In the genomic region with DNA sequence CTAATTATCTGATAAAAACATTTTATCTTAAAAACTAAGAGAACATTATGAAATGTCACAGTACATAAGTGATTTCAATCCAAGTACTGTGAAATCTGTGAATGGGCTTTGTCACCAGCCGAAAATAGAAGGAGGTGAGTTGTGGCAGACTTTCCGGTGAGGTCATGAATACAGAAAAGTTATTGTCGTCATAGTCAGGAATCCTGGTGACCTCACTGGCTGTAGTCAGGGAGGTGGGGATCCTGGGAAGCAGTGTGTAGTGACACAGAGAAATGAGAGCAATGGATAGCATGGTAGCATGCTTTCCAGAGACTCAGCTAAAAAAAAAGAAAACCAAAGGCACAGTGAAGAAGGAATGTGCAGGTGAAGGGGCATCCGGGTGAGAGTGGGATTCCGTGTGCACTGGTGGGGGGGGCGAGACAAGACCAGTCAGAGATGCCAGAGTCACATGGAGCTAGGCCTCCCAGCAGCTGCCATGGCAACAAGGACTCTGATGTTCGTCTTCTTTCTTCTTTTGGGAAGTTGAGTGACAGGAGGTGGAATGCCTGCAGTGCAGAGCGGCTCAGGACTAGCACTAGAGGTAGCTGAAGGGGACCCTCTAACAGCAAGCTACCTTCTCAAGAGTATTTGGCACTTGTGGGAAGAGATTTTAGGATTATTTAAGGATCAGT, we compare ENCODE assay signal across 10 mouse cellular contexts. TPM values are rescaled to one million over a fixed set of nuclear protein-coding genes. Genes with fewer than 3 reads are reported as not detected.
DNase-seq lines count a peak whose midpoint lies in the region; ATAC-seq lines count a peak whose summit lies in the region.
"Had no signal": no experiment of that assay in that cellular context is flagged by ENCODE, and none has a peak within 500 bp of the region (broad histone marks: within the 10 kb centered on the region; RNA-seq: fewer than 3 reads in every experiment).

No protein-coding gene starts in this region.

- peak; percentile 36 for DNase-seq in forebrain, embryonic 10.5 days (ENCODE audit: extremely low spot score, low spot score)
- no peak for DNase-seq in spleen, adult 12 weeks (ENCODE audit: low spot score)
- DNase-seq: adrenal gland, postnatal 25 days; lung, embryonic 14.5 days had no signal

- no peak overlapping the region for H3K9ac ChIP-seq in neural tube, embryonic 13.5 days
- H3K9ac ChIP-seq in neural tube, embryonic 15.5 days (replicated peaks) = no peak overlapping the region
- H3K9ac ChIP-seq in hindbrain, embryonic 13.5 days = no peak overlapping the region; the same call in 1 of the 2 replicates
- H3K9ac ChIP-seq in intestine, embryonic 15.5 days = no peak overlapping the region
- H3K9ac ChIP-seq in liver, embryonic 12.5 days = no peak overlapping the region
- H3K9ac ChIP-seq: lung, embryonic 14.5 days had no signal

- 42% methylated on average over 8 of the region's 8 CpGs for WGBS in neural tube, embryonic 13.5 days
- WGBS in neural tube, embryonic 15.5 days = 42% methylated on average over 8 of the region's 8 CpGs
- 62% methylated on average over 8 of the region's 8 CpGs for WGBS in forebrain, embryonic 10.5 days
- 27% methylated on average over 8 of the region's 8 CpGs for WGBS in hindbrain, embryonic 13.5 days
- WGBS in intestine, embryonic 15.5 days = 69% methylated on average over 8 of the region's 8 CpGs
- WGBS in liver, embryonic 12.5 days (ENCODE audit: insufficient replicate concordance) = 73% methylated on average over 8 of the region's 8 CpGs

- H3K4me2 ChIP-seq in neural tube, embryonic 13.5 days = no peak overlapping the region
- no peak overlapping the region for H3K4me2 ChIP-seq in neural tube, embryonic 15.5 days
- H3K4me2 ChIP-seq in hindbrain, embryonic 13.5 days = no peak overlapping the region
- H3K4me2 ChIP-seq in intestine, embryonic 15.5 days (replicated peaks) = no peak overlapping the region
- H3K4me2 ChIP-seq in liver, embryonic 12.5 days = no peak overlapping the region
- H3K4me2 ChIP-seq: lung, embryonic 14.5 days had no signal

- H3K27me3 ChIP-seq in neural tube, embryonic 13.5 days = no peaks in the 10 kb centered on the region
- no peaks in the 10 kb centered on the region for H3K27me3 ChIP-seq in neural tube, embryonic 15.5 days (replicated peaks)
- H3K27me3 ChIP-seq in forebrain, embryonic 10.5 days (ENCODE audit: poor library complexity, severe bottlenecking) = no peaks in the 10 kb centered on the region
- no peaks in the 10 kb centered on the region for H3K27me3 ChIP-seq in hindbrain, embryonic 13.5 days
- H3K27me3 ChIP-seq in intestine, embryonic 15.5 days (replicated peaks) = no peaks in the 10 kb centered on the region
- H3K27me3 ChIP-seq in liver, embryonic 12.5 days (replicated peaks) = no peaks in the 10 kb centered on the region

- no peak overlapping the region for H3K27ac ChIP-seq in neural tube, embryonic 13.5 days (replicated peaks)
- H3K27ac ChIP-seq in neural tube, embryonic 15.5 days (replicated peaks) = no peak overlapping the region; the same call in 1 of the 2 replicates
- no peak overlapping the region for H3K27ac ChIP-seq in forebrain, embryonic 10.5 days
- H3K27ac ChIP-seq in hindbrain, embryonic 13.5 days = no peak overlapping the region
- H3K27ac ChIP-seq in intestine, embryonic 15.5 days = no peak overlapping the region
- no peak overlapping the region for H3K27ac ChIP-seq in liver, embryonic 12.5 days

- H3K36me3 ChIP-seq in neural tube, embryonic 13.5 days = peaks cover 7% of the 10 kb centered on the region
- peaks cover 8% of the 10 kb centered on the region; the same call in 1 of the 2 replicates for H3K36me3 ChIP-seq in neural tube, embryonic 15.5 days
- H3K36me3 ChIP-seq in forebrain, embryonic 10.5 days (replicated peaks) = no peaks in the 10 kb centered on the region
- 0 out of 2 replicates have a peak, but pooled peaks cover 2% of the 10 kb centered on the region for H3K36me3 ChIP-seq in hindbrain, embryonic 13.5 days
- H3K36me3 ChIP-seq in intestine, embryonic 15.5 days = no peaks in the 10 kb centered on the region
- no peaks in the 10 kb centered on the region for H3K36me3 ChIP-seq in liver, embryonic 12.5 days

- H3K9me3 ChIP-seq in neural tube, embryonic 13.5 days = no peaks in the 10 kb centered on the region
- no peaks in the 10 kb centered on the region for H3K9me3 ChIP-seq in neural tube, embryonic 15.5 days (replicated peaks)
- no peaks in the 10 kb centered on the region for H3K9me3 ChIP-seq in forebrain, embryonic 10.5 days
- no peaks in the 10 kb centered on the region for H3K9me3 ChIP-seq in hindbrain, embryonic 13.5 days
- H3K9me3 ChIP-seq in intestine, embryonic 15.5 days = no peaks in the 10 kb centered on the region
- no peaks in the 10 kb centered on the region for H3K9me3 ChIP-seq in liver, embryonic 12.5 days (replicated peaks)

- ATAC-seq in neural tube, embryonic 13.5 days (ENCODE audit: low read depth) = peak; percentile 21; the same call in 1 of the 2 replicates
- no peak for ATAC-seq in neural tube, embryonic 15.5 days (ENCODE audit: low FRiP score)
- peak; percentile 32; the same call in 1 of the 2 replicates for ATAC-seq in hindbrain, embryonic 13.5 days (ENCODE audit: low FRiP score)
- ATAC-seq in intestine, embryonic 15.5 days = no peak
- ATAC-seq in liver, embryonic 12.5 days = no peak

- 0 out of 2 replicates have a peak, but pooled peaks cover 5% of the 10 kb centered on the region for H3K4me1 ChIP-seq in neural tube, embryonic 13.5 days (replicated peaks)
- H3K4me1 ChIP-seq in neural tube, embryonic 15.5 days = peaks cover 3% of the 10 kb centered on the region; the same call in 1 of the 2 replicates
- peaks cover 17% of the 10 kb centered on the region for H3K4me1 ChIP-seq in forebrain, embryonic 10.5 days
- H3K4me1 ChIP-seq in hindbrain, embryonic 13.5 days (replicated peaks) = peaks cover 16% of the 10 kb centered on the region
- H3K4me1 ChIP-seq in intestine, embryonic 15.5 days (replicated peaks) = no peaks in the 10 kb centered on the region
- H3K4me1 ChIP-seq in liver, embryonic 12.5 days = peaks cover 4% of the 10 kb centered on the region; the same call in 1 of the 2 replicates

- H3K4me3 ChIP-seq in neural tube, embryonic 13.5 days = no peak overlapping the region
- no peak overlapping the region for H3K4me3 ChIP-seq in neural tube, embryonic 15.5 days (replicated peaks)
- H3K4me3 ChIP-seq in forebrain, embryonic 10.5 days = no peak overlapping the region
- no peak overlapping the region for H3K4me3 ChIP-seq in hindbrain, embryonic 13.5 days
- H3K4me3 ChIP-seq in intestine, embryonic 15.5 days (replicated peaks) = no peak overlapping the region
- no peak overlapping the region for H3K4me3 ChIP-seq in liver, embryonic 12.5 days
- H3K4me3 ChIP-seq: myocyte had no signal

RNA-seq across cellular contexts. Expression of a gene that starts 47.2 kb away (rescaled TPM):
- 3.7 and 4.6 TPM in 2 replicates for polyA plus RNA-seq in neural tube, embryonic 13.5 days (2015; fragmentation: Nextera tagmentation; extraction: Ambion mirVana)
- 5.9 and 6.3 TPM in 2 replicates for polyA plus RNA-seq in neural tube, embryonic 15.5 days (2015; fragmentation: Nextera tagmentation; extraction: Ambion mirVana)
- 5.0 and 5.7 TPM in 2 replicates for polyA plus RNA-seq in forebrain, embryonic 10.5 days (2016; fragmentation: Nextera tagmentation; extraction: Ambion mirVana)
- polyA plus RNA-seq in hindbrain, embryonic 13.5 days (2015; fragmentation: Nextera tagmentation; extraction: Ambion mirVana) = 4.3 and 4.8 TPM in 2 replicates
- polyA plus RNA-seq in intestine, embryonic 15.5 days (2015; fragmentation: Nextera tagmentation; extraction: Ambion mirVana) = 2.6 and 3.5 TPM in 2 replicates
- 17.8 and 18.2 TPM in 2 replicates for polyA plus RNA-seq in liver, embryonic 12.5 days (2016; fragmentation: Nextera tagmentation; extraction: Ambion mirVana)

Comparison
In these comparisons a context has a peak if more than half of its experiments do, and no peak if none do; other contexts are left out.
1. ATAC-seq: peak in neural tube, embryonic 13.5 days (single experiment) and hindbrain, embryonic 13.5 days (single experiment); none in neural tube, embryonic 15.5 days (single experiment), intestine, embryonic 15.5 days (single experiment) and liver, embryonic 12.5 days (single experiment).